Mouse (Mus musculus) kidney, embryonic 16.5 days (tissue): ENCODE results near the gene Furin. TPM values are rescaled to one million over a fixed set of nuclear protein-coding genes. Genes with fewer than 3 reads are reported as not detected.

Experiments
- ATAC-seq: fragments of 200-750 bp; cut with Nextera tagmentation; 2 replicates; pipeline ENCODE4 v1.8.0; 2017; ENCODE audit warnings: moderate TSS enrichment; ENCODE audit not compliant: low FRiP score, low TSS enrichment
- H3K27ac ChIP-seq: fragments of 300-500 bp; sonication (generic); 2 replicates; pipeline ENCODE4 v1.5.1; 2014; ENCODE audit warnings: low read length
- H3K27me3 ChIP-seq: fragments of 300-500 bp; sonication (generic); 2 replicates; pipeline ENCODE4 v1.6.1; 2014; ENCODE audit warnings: low read length, control low read depth, mixed read lengths; ENCODE audit not compliant: insufficient read depth
- H3K36me3 ChIP-seq: fragments of 300-500 bp; sonication (generic); 2 replicates; pipeline ENCODE4 v1.6.1; 2014; ENCODE audit warnings: low read length, control low read depth, mixed read lengths; ENCODE audit not compliant: insufficient read depth
- H3K4me1 ChIP-seq: fragments of 300-500 bp; sonication (generic); 2 replicates; pipeline ENCODE4 v1.6.1; 2014; ENCODE audit warnings: low read length, control low read depth, mixed read lengths; ENCODE audit not compliant: insufficient read depth
- H3K4me2 ChIP-seq: fragments of 300-500 bp; sonication (generic); replicated peaks from 2 replicates; pipeline ENCODE4 v1.6.1; 2014; ENCODE audit warnings: low read depth, low read length
- H3K4me3 ChIP-seq: fragments of 300-500 bp; sonication (generic); 2 replicates; pipeline ENCODE4 v1.5.1; 2014; ENCODE audit warnings: mild to moderate bottlenecking, low read length
- H3K9ac ChIP-seq: fragments of 300-500 bp; sonication (generic); replicated peaks from 2 replicates; pipeline ENCODE4 v1.6.1; 2014; ENCODE audit warnings: low read length
- H3K9me3 ChIP-seq: fragments of 300-500 bp; sonication (generic); 2 replicates; pipeline ENCODE4 v1.6.1; 2016; ENCODE audit warnings: low read length, control low read depth
- WGBS: fragments of 180-500 bp; shearing (Covaris S2); extraction: QIAGEN DNeasy Blood & Tissue Kit; methylation state at CpG from one replicate; pipeline ENCODE4 v1.1.7; 2014; 5-methylcytosine and 5-hydroxymethylcytosine counted together
- polyA plus RNA-seq: library from polyadenylated mRNA; unstranded; fragments of >200 nt; fragmentation: Nextera tagmentation; extraction: Ambion mirVana; gene quantifications from 2 replicates; pipeline ENCODE4 v1.2.1, GENCODE M21; 2015

Furin gene
- polyA plus RNA-seq, 1 experiment from 2014 or later: 13.4 TPM

DNA sequence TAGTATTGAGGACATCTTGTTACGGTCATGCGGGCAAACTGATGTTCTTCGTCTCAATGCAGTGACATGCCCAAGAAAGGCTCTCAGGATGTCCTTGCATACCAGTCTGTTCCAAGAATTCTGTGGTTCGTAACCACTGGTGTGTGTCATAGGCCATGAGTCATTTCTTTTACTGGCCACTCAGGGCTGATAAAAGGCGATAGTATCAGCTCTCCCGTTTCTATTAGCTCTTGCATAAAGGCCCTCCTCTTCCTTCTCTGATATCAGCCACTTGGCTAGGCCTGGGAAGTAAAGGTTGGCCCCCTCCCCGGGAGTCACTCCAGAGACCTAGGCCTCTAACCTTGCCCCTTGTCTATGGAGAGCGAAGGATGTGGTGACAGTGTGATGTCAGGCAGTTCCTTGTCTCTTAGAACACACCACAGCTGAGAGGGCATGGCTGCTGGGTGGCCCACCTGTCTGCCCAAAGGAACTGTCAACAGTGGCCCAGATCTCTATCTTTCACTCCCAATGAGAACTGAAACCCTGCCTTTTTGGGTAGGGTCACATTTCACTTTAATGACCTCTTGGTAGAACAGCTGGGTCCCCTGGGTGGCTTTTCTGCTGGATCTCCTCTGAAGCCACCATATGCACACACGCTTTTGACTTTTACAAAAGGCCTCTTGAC is 29.7 kb downstream of the Furin start:
- Histone ChIP-seq H3K4me3 (no peak overlapping the region), H3K4me1 (0 out of 2 replicates have a peak, but pooled peaks cover 4% of the 10 kb centered on the region), H3K9ac (no peak overlapping the region), H3K36me3 (0 out of 2 replicates have a peak, but pooled peaks cover 6% of the 10 kb centered on the region), H3K9me3 (no peaks in the 10 kb centered on the region), H3K4me2 (no peak overlapping the region), H3K27me3 (no peaks in the 10 kb centered on the region), H3K27ac (no peak overlapping the region)
- WGBS: 61% methylated on average over 9 of the region's 9 CpGs
- ATAC-seq: no peak

- ATAC-seq: no peak
- Histone ChIP-seq H3K9ac (no peak overlapping the region), H3K4me2 (no peak overlapping the region), H3K27me3 (no peaks in the 10 kb centered on the region), H3K4me1 (peaks cover 10% of the 10 kb centered on the region), H3K4me3 (no peak overlapping the region), H3K9me3 (no peaks in the 10 kb centered on the region), H3K27ac (no peak overlapping the region), H3K36me3 (0 out of 2 replicates have a peak, but pooled peaks cover 6% of the 10 kb centered on the region)
- WGBS: 88% methylated on average over 3 of the region's 3 CpGs
Measured at GRCm38 (mm10) chr7:80374733-80375132, 30.5 kb downstream of the Furin start.

GRCm38 (mm10) chr7:80374280-80374679 is 31.0 kb downstream of the Furin start:
- H3K27ac ChIP-seq: no peak overlapping the region
- H3K36me3 ChIP-seq: 0 out of 2 replicates have a peak, but pooled peaks cover 3% of the 10 kb centered on the region
- WGBS: 60% methylated on average over 3 of the region's 3 CpGs
- no peak overlapping the region for H3K4me3 ChIP-seq
- H3K4me1 ChIP-seq: peaks cover 15% of the 10 kb centered on the region
- H3K27me3 ChIP-seq: no peaks in the 10 kb centered on the region
- ATAC-seq: no peak
- H3K9me3 ChIP-seq: no peaks in the 10 kb centered on the region
- H3K9ac ChIP-seq: no peak overlapping the region
- H3K4me2 ChIP-seq: no peak overlapping the region

GRCm38 (mm10) chr7:80373850-80374249 is 31.4 kb downstream of the Furin start:
- Histone ChIP-seq H3K4me1 (peaks cover 19% of the 10 kb centered on the region), H3K36me3 (0 out of 2 replicates have a peak, but pooled peaks cover 3% of the 10 kb centered on the region), H3K4me2 (no peak overlapping the region), H3K9ac (no peak overlapping the region), H3K27me3 (no peaks in the 10 kb centered on the region), H3K9me3 (no peaks in the 10 kb centered on the region), H3K27ac (no peak overlapping the region), H3K4me3 (no peak overlapping the region)
- no peak for ATAC-seq
- 85% methylated on average over 12 of the region's 12 CpGs for WGBS

- no peak overlapping the region for H3K27ac ChIP-seq
- H3K36me3 ChIP-seq: no peaks in the 10 kb centered on the region
- H3K27me3 ChIP-seq: no peaks in the 10 kb centered on the region
- 76% methylated on average over 4 of the region's 4 CpGs for WGBS
- no peak overlapping the region for H3K4me3 ChIP-seq
- H3K9me3 ChIP-seq: no peaks in the 10 kb centered on the region
- no peak for ATAC-seq
- no peak overlapping the region for H3K4me2 ChIP-seq
- H3K4me1 ChIP-seq: peaks cover 24% of the 10 kb centered on the region
- no peak overlapping the region for H3K9ac ChIP-seq
Measured at GRCm38 (mm10) chr7:80373352-80373751, 31.9 kb downstream of the Furin start.

DNA sequence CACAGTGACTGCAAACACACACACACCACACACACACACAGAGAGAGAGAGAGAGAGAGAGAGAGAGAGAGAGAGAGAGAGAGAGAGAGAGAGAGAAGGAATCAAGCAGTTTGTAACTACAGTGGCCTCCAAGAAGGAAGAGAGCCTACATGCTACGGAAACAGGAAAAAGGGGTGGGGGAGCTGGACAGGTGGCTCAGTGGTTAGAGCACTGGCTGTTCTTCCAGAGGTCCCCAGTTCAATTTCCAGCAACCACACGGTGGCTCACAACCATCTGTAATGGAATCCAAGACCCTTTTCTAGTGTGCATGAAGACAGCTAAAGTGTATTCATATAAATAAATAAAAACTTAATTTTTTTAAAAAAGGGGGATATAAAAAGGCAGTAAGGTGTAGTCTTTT is 32.6 kb downstream of the Furin start:
- no peak overlapping the region for H3K27ac ChIP-seq
- whole genome bisulfite sequencing: 58% methylated on average over 2 of the region's 2 CpGs
- no peak for ATAC-seq

GRCm38 (mm10) chr7:80372166-80372565 is 33.1 kb downstream of the Furin start:
- ATAC-seq: no peak
- H3K36me3 ChIP-seq: peaks cover 9% of the 10 kb centered on the region; the same call in 1 of the 2 replicates
- H3K4me3 ChIP-seq: no peak overlapping the region
- no peak overlapping the region for H3K9ac ChIP-seq
- no peak overlapping the region for H3K27ac ChIP-seq
- H3K9me3 ChIP-seq: no peaks in the 10 kb centered on the region
- H3K4me1 ChIP-seq: peaks cover 26% of the 10 kb centered on the region
- WGBS: 90% methylated on average over 3 of the region's 3 CpGs
- no peaks in the 10 kb centered on the region for H3K27me3 ChIP-seq
- no peak overlapping the region for H3K4me2 ChIP-seq

More for the DNA sequence above, 32.6 kb downstream of the Furin start:
- H3K9ac ChIP-seq: no peak overlapping the region
- peaks cover 6% of the 10 kb centered on the region; the same call in 1 of the 2 replicates for H3K36me3 ChIP-seq
- H3K4me2 ChIP-seq: no peak overlapping the region
- H3K4me3 ChIP-seq: no peak overlapping the region
- H3K27me3 ChIP-seq: no peaks in the 10 kb centered on the region
- no peaks in the 10 kb centered on the region for H3K9me3 ChIP-seq
- peaks cover 26% of the 10 kb centered on the region for H3K4me1 ChIP-seq

GRCm38 (mm10) chr7:80371041-80371751 is 34.0 kb downstream of the Furin start, which contains the start of gene Man2a2:
TSS of gene Man2a2 (minus strand) at chr7:80371375.
- no peaks in the 10 kb centered on the region for H3K27me3 ChIP-seq
- peak within 1 kb of the TSS; percentile 87 for H3K9ac ChIP-seq
- WGBS: under 1% methylated on average over 63 of the region's 86 CpGs

DNA sequence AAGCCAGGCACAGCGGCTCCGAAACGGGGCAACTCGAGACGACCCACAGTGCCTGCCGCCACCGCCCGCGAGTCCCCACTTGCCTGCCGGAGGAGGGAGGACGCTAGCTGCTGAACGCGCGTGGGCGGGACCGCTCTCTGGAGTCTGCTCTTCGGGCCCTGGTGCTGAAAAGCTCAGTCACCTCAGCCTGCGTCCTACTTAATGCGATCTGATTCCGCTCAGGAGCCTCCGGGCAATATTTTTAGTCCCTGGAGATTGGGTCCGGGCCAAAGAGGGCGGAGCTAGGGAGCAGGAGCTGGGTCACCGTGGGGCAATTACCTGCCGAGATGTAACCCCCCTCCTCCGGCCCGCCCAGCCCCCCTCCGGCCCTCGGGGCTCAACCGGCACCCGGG is 34.6 kb downstream of the Furin start:
- Histone ChIP-seq H3K4me2 (peak overlapping the region; percentile 75), H3K27ac (peak overlapping the region; percentile 87), H3K36me3 (peaks cover 24% of the 10 kb centered on the region; the same call in 1 of the 2 replicates), H3K9ac (peak overlapping the region; percentile 87), H3K27me3 (no peaks in the 10 kb centered on the region), H3K4me1 (peaks cover 26% of the 10 kb centered on the region), H3K9me3 (no peaks in the 10 kb centered on the region), H3K4me3 (peak overlapping the region; percentile 80)
- WGBS: 0% methylated on average over 31 of the region's 31 CpGs
- peak; percentile 47 for ATAC-seq

More at GRCm38 (mm10) chr7:80371041-80371751, 34.0 kb downstream of the Furin start, which contains the start of gene Man2a2:
- Histone ChIP-seq H3K27ac (peak within 1 kb of the TSS; percentile 87), H3K4me2 (peak within 1 kb of the TSS; percentile 75), H3K4me3 (peak within 1 kb of the TSS; percentile 80), H3K4me1 (peaks cover 26% of the 10 kb centered on the region), H3K36me3 (peaks cover 19% of the 10 kb centered on the region; the same call in 1 of the 2 replicates), H3K9me3 (no peaks in the 10 kb centered on the region)
- peak; percentile 71 for ATAC-seq
